Mouse (Mus musculus): ENCODE results near the gene Inmt. TPM values are rescaled to one million over a fixed set of nuclear protein-coding genes. Genes with fewer than 3 reads are reported as not detected.

The Inmt gene
- polyA plus RNA-seq, 1 experiment: not detected

DNA sequence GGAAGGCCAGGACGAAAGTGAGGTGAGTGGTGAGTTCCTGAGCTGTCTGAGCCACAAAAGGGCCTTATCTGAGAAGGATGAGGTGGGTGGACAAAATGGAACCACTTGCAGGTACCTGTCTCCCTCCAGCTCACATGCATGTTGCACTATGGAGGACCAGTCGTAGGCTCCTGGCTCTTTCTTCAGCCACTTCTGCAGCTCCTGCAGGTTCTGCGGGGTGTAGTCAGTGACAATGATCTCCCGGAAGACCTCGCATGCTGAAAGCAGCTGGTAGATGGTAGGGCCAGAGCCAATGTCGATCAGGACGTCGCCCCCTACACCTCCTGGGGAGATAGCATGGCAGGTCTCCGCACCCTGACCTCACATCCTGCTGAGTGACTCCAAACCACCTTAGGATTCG lies 1.7 kb downstream of the Inmt start:
- no peaks in the 10 kb centered on the region for H3K9me3 ChIP-seq
- H3K4me3 ChIP-seq (replicated peaks): peak overlapping the region; percentile 33
- H3K4me1 ChIP-seq: peaks cover 8% of the 10 kb centered on the region
- peaks cover 63% of the 10 kb centered on the region for H3K27me3 ChIP-seq (replicated peaks)
- no peaks in the 10 kb centered on the region for H3K36me3 ChIP-seq (replicated peaks; ENCODE audit: low read length)
- TF ChIP-seq FLI1 (IDR thresholded peaks at IDR 0.05; ENCODE audit: low read length) (no peak), GATA1 (IDR thresholded peaks at IDR 0.05; ENCODE audit: borderline replicate concordance, low read length) (no peak)

DNA sequence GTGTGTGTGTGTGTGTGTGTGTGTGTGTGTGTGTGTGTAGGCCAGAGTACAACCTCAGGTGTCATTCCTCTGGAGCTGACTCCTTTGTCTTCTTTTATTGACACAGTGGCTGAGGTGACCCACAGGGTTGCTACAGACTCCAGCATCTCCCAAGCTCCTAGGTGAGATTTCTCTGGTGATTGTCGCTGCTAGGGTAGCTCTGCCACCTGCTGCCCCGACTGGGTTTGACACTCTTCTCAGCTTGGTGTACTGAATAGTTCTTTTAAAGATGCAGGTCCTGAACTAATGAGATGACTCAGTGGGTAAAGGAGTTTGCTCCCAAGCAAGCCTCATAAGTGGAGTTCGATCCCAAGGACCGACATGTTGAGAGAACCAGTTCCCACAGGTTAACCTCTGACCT lies 3.2 kb downstream of the Inmt start:
- peaks cover 65% of the 10 kb centered on the region for H3K27me3 ChIP-seq (replicated peaks)
- no peaks in the 10 kb centered on the region for H3K36me3 ChIP-seq (replicated peaks; ENCODE audit: low read length)
- H3K9me3 ChIP-seq: no peaks in the 10 kb centered on the region
- H3K4me1 ChIP-seq: peaks cover 8% of the 10 kb centered on the region
- no peak for TF ChIP-seq FLI1 (IDR thresholded peaks at IDR 0.05; ENCODE audit: low read length)
- TF ChIP-seq GATA1 (IDR thresholded peaks at IDR 0.05; ENCODE audit: borderline replicate concordance, low read length): no peak
- no peak overlapping the region for H3K4me3 ChIP-seq (replicated peaks)

GRCm38 (mm10) chr6:55169818-55170217 lies 5.0 kb downstream of the Inmt start:
- Histone ChIP-seq H3K4me3 (replicated peaks) (no peak overlapping the region), H3K36me3 (replicated peaks; ENCODE audit: low read length) (no peaks in the 10 kb centered on the region), H3K4me1 (peaks cover 10% of the 10 kb centered on the region), H3K27me3 (replicated peaks) (peaks cover 71% of the 10 kb centered on the region), H3K9me3 (no peaks in the 10 kb centered on the region)
- no peak for TF ChIP-seq FLI1 (IDR thresholded peaks at IDR 0.05; ENCODE audit: low read length)
- no peak for TF ChIP-seq GATA1 (IDR thresholded peaks at IDR 0.05; ENCODE audit: borderline replicate concordance, low read length)

DNA sequence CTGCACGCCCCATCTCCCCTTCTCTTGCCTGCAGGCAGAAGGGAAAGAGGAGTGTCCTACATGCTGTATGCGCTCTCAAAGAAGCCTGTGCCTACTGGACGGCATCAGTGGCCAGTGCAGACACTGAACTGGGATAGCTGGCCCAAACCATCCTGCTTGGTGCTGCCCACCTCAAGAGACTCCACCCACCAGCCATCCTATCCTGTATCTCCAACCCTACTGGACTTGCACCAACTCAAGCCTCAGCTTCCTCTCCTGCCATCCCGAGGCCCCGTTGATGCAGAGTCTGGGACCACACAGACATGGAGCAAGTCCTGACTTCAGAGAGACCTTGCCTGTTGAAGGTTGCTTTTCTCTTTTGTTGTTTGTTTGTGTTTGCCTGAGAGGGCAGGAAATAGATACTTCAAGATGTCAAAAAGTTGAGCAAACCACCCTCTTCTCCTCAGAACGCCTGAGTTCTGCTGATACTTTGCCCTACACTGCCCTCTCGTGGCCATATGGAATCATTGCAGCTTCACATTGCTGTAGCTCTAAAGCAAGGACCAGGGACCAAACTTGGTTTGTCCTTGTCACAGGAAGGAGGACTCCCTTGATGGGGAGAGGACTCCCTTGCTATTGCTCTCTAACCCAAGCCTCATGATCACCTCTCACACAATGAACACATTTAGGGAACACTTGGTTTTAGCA lies 7.9 kb downstream of the Inmt start:
- Histone ChIP-seq H3K4me3 (replicated peaks) (peak overlapping the region; percentile 79), H3K9me3 (peaks cover 4% of the 10 kb centered on the region; the same call in 1 of the 2 replicates), H3K36me3 (replicated peaks; ENCODE audit: low read length) (no peaks in the 10 kb centered on the region), H3K27me3 (replicated peaks) (peaks cover 68% of the 10 kb centered on the region), H3K4me1 (peaks cover 10% of the 10 kb centered on the region)
- TF ChIP-seq FLI1 (IDR thresholded peaks at IDR 0.05; ENCODE audit: low read length): no peak
- no peak for TF ChIP-seq GATA1 (IDR thresholded peaks at IDR 0.05; ENCODE audit: borderline replicate concordance, low read length)

GRCm38 (mm10) chr6:55163046-55163584 lies 11.7 kb downstream of the Inmt start:
- H3K9me3 ChIP-seq: peaks cover 4% of the 10 kb centered on the region; the same call in 1 of the 2 replicates
- no peaks in the 10 kb centered on the region for H3K36me3 ChIP-seq (replicated peaks; ENCODE audit: low read length)
- TF ChIP-seq GATA1 (IDR thresholded peaks at IDR 0.05; ENCODE audit: borderline replicate concordance, low read length) (no peak), FLI1 (IDR thresholded peaks at IDR 0.05; ENCODE audit: low read length) (no peak)
- peaks cover 13% of the 10 kb centered on the region for H3K4me1 ChIP-seq
- no peak overlapping the region for H3K4me3 ChIP-seq (replicated peaks)
- peaks cover 70% of the 10 kb centered on the region for H3K27me3 ChIP-seq (replicated peaks)

- Histone ChIP-seq H3K27me3 (replicated peaks) (peaks cover 76% of the 10 kb centered on the region), H3K4me3 (replicated peaks) (no peak overlapping the region), H3K4me1 (peaks cover 4% of the 10 kb centered on the region; the same call in 1 of the 2 replicates), H3K36me3 (replicated peaks; ENCODE audit: low read length) (no peaks in the 10 kb centered on the region), H3K9me3 (peaks cover 4% of the 10 kb centered on the region; the same call in 1 of the 2 replicates)
- TF ChIP-seq GATA1 (IDR thresholded peaks at IDR 0.05; ENCODE audit: borderline replicate concordance, low read length) (no peak), FLI1 (IDR thresholded peaks at IDR 0.05; ENCODE audit: low read length) (no peak)
Observed at GRCm38 (mm10) chr6:55161311-55161761, 13.5 kb downstream of the Inmt start.

DNA sequence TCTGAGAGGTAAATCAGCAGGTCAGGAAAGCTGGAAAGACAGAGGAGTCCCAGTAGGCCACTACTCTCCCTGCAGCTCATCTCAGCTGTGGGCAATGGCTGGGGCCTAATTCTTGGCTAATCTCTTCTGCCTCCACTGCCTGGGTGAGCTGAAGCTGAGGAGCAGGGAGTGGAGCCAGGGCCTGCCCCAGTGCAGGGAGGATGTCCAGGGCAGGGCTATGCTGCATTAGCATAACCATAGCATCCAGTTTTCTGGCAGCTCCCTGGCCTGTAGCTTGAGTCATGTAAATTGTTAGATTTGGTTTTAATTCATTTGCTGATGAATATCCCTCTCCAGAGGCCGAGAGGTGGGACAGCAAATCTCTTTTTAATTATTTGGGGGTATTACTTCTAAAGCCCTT lies 15.6 kb downstream of the Inmt start:
- 0 out of 2 replicates have a peak, but pooled peaks cover 4% of the 10 kb centered on the region for H3K4me1 ChIP-seq
- TF ChIP-seq FLI1 (IDR thresholded peaks at IDR 0.05; ENCODE audit: low read length) (no peak), GATA1 (IDR thresholded peaks at IDR 0.05; ENCODE audit: borderline replicate concordance, low read length) (no peak)
- H3K36me3 ChIP-seq (replicated peaks; ENCODE audit: low read length): no peaks in the 10 kb centered on the region
- H3K4me3 ChIP-seq (replicated peaks): no peak overlapping the region
- H3K9me3 ChIP-seq: peaks cover 4% of the 10 kb centered on the region; the same call in 1 of the 2 replicates
- peaks cover 67% of the 10 kb centered on the region for H3K27me3 ChIP-seq (replicated peaks)

- no peaks in the 10 kb centered on the region for H3K36me3 ChIP-seq (replicated peaks; ENCODE audit: low read length)
- H3K9me3 ChIP-seq: peaks cover 3% of the 10 kb centered on the region; the same call in 1 of the 2 replicates
- TF ChIP-seq FLI1 (IDR thresholded peaks at IDR 0.05; ENCODE audit: low read length) (no peak), GATA1 (IDR thresholded peaks at IDR 0.05; ENCODE audit: borderline replicate concordance, low read length) (no peak)
Observed at GRCm38 (mm10) chr6:55152226-55152625, 22.6 kb downstream of the Inmt start.

DNA sequence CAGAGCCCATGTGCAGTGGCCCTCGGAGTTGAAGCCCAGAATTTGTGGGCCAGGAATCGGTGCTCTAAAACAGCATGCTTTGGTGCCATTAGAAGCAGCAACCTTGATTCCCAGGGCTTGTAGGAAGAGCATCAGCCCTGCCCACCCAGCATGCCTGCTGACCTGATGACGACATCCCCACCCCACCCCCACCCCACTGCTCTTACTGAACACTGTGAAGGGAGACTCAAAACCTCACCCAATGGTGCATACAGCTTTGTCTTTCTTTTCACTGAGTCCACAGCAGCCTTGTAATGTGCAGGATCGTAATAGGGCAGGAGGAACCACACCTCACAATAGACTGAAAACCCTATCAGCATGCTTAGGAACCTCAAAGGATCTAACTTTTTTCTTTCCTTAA lies 28.7 kb downstream of the Inmt start:
- Histone ChIP-seq H3K36me3 (replicated peaks; ENCODE audit: low read length) (no peaks in the 10 kb centered on the region), H3K9me3 (peaks cover 23% of the 10 kb centered on the region), H3K4me1 (no peaks in the 10 kb centered on the region), H3K27me3 (replicated peaks) (peaks cover 58% of the 10 kb centered on the region), H3K4me3 (replicated peaks) (no peak overlapping the region)
- TF ChIP-seq GATA1 (IDR thresholded peaks at IDR 0.05; ENCODE audit: borderline replicate concordance, low read length) (no peak), FLI1 (IDR thresholded peaks at IDR 0.05; ENCODE audit: low read length) (no peak)

More at GRCm38 (mm10) chr6:55152226-55152625, 22.6 kb downstream of the Inmt start:
- H3K27me3 ChIP-seq (replicated peaks): peaks cover 57% of the 10 kb centered on the region
- no peaks in the 10 kb centered on the region for H3K4me1 ChIP-seq
- no peak overlapping the region for H3K4me3 ChIP-seq (replicated peaks)

GRCm38 (mm10) chr6:55145285-55145684 lies 29.6 kb downstream of the Inmt start:
- H3K27me3 ChIP-seq (replicated peaks): peaks cover 62% of the 10 kb centered on the region
- no peaks in the 10 kb centered on the region for H3K36me3 ChIP-seq (replicated peaks; ENCODE audit: low read length)
- no peak overlapping the region for H3K4me3 ChIP-seq (replicated peaks)
- H3K9me3 ChIP-seq: peaks cover 23% of the 10 kb centered on the region
- no peaks in the 10 kb centered on the region for H3K4me1 ChIP-seq
- TF ChIP-seq FLI1 (IDR thresholded peaks at IDR 0.05; ENCODE audit: low read length): no peak
- no peak for TF ChIP-seq GATA1 (IDR thresholded peaks at IDR 0.05; ENCODE audit: borderline replicate concordance, low read length)

Data from megakaryocyte, embryonic 14.5 days (primary cell).